Mouse (Mus musculus) lung, adult 2 months (tissue): ENCODE measurements around the gene Phactr1.

Source experiments
- CTCF ChIP-seq: fragments of 200-500 bp; IDR thresholded peaks from 2 replicates; pipeline ENCODE4 v1.5.1; 2011; ENCODE audit warnings: mild to moderate bottlenecking, low read length, control low read depth; ENCODE audit not compliant: insufficient read depth
- POLR2A ChIP-seq: fragments of 200-500 bp; IDR thresholded peaks from 2 replicates; pipeline ENCODE4 v1.6.1; 2011; ENCODE audit warnings: low read depth, mild to moderate bottlenecking, control low read depth, low read length, borderline replicate concordance; ENCODE audit errors: extremely low read depth

DNA sequence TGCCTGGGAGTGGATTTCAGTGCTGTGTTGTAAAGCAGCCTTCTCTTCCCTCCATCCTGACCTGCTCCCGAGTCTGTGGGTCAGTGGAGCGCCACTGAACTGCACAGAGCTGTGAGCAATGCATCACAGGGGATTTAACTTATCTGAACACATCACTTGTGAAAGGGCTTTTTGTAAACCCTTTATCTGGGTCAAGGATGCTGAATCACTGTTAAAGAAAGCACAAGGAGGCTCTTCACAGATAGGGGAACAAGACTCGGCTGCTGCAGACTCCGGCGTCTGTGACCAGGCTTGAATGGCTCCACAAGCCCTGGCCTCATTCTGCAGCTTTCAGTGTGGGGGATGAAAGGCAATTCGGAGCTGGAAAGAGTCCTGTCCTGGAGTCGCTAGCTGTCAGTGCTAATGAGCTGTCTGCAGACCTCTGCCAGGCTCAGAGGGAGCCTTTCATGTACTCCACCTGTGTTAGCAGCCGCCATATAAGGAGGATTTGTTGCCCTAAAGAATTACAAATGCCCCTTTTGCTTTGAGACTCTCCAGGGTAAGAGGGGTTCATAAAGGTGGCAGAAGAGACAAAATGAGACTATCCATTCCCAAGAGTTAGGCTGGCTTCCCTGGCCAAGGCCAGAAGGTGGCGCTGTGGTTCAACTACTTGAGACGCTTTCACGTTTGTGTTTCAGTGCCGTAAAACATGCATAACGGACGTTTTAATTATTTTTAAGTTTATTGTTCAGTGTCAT, 502.2 kb downstream of the Phactr1 start:
- TF ChIP-seq POLR2A (no peak), CTCF (peak; percentile 98)
